In genomic region chr3:136427427-136427826, GRCm38 (mm10) we compare ENCODE assay signal across 24 mouse cellular contexts.
A peak's percentile ranks its signal among the peaks of the same experiment; 100 is the strongest.
DNase-seq lines count a peak whose midpoint lies in the region; ATAC-seq and TF ChIP-seq lines count a peak whose summit lies in the region.
"Had no signal": no experiment of that assay in that cellular context is flagged by ENCODE, and none has a peak within 500 bp of the region (broad histone marks: within the 10 kb centered on the region; RNA-seq: fewer than 3 reads in every experiment).

No protein-coding gene starts in this region.

- WGBS in kidney, adult 2 months, result 42% methylated on average over 2 of the region's 2 CpGs
- whole genome bisulfite sequencing in kidney, embryonic 15.5 days, result 51% methylated on average over 2 of the region's 2 CpGs

- H3K27me3 ChIP-seq in kidney, adult 2 months (replicated peaks; ENCODE audit: control insufficient read depth, insufficient read depth, low read length), result no peaks in the 10 kb centered on the region
- H3K27me3 ChIP-seq in kidney, embryonic 15.5 days, result no peaks in the 10 kb centered on the region
- H3K27me3 ChIP-seq: CH12.LX; embryonic facial prominence, embryonic 12.5 days; embryonic facial prominence, embryonic 15.5 days; heart, embryonic 13.5 days; Patski had no signal

- no peak overlapping the region for H3K4me3 ChIP-seq in kidney, adult 2 months (ENCODE audit: insufficient read depth, low read depth, low read length)
- no peak overlapping the region for H3K4me3 ChIP-seq in kidney, embryonic 15.5 days (replicated peaks)
- H3K4me3 ChIP-seq: embryonic facial prominence, embryonic 12.5 days; embryonic facial prominence, embryonic 15.5 days; heart, adult 2 months; heart, embryonic 10.5 days; heart, embryonic 13.5 days had no signal

- intact Hi-C loops in gastrocnemius, postnatal 36 days (cut with DNase I), result no loop called here

- TF ChIP-seq CTCF in kidney, adult 2 months (conservative IDR thresholded peaks at IDR 0.05; ENCODE audit: insufficient read depth, insufficient read length, low read depth, low read length), result no peak

- ATAC-seq in kidney, embryonic 15.5 days (replicated peaks; ENCODE audit: low FRiP score), result peak; percentile 83
- ATAC-seq: forebrain, embryonic 14.5 days; Patski had no signal

- peak; percentile 58 for DNase-seq in kidney, adult 2 months
- no peak for DNase-seq in kidney, postnatal 10 days
- DNase-seq in kidney, postnatal 14 days, result peak; percentile 34
- no peak for DNase-seq in left cerebral cortex, adult 18-20 months (ENCODE audit: low spot score in 2 of 2)
- no peak for DNase-seq in gastrocnemius, postnatal 36 days
- no peak for DNase-seq in urinary bladder, postnatal 14 days (ENCODE audit: low spot score)
- DNase-seq: adrenal gland, postnatal 10 days; cerebellum, adult 11 months; cerebellum, adult 2 months; cerebellum, adult 9-11 months; cerebellum, postnatal 25 days; gastrocnemius, postnatal 25 days; heart, postnatal 4 days had no signal

- H3K36me3 ChIP-seq in kidney, adult 2 months (ENCODE audit: control insufficient read depth, insufficient read depth, low read length), result no peaks in the 10 kb centered on the region
- no peaks in the 10 kb centered on the region for H3K36me3 ChIP-seq in kidney, embryonic 15.5 days
- H3K36me3 ChIP-seq: embryonic facial prominence, embryonic 12.5 days; embryonic facial prominence, embryonic 15.5 days; G1E; heart, embryonic 10.5 days; heart, embryonic 13.5 days had no signal

- no peak overlapping the region for H3K9ac ChIP-seq in kidney, embryonic 15.5 days
- H3K9ac ChIP-seq: embryonic facial prominence, embryonic 12.5 days; embryonic facial prominence, embryonic 15.5 days; heart, embryonic 13.5 days; hindbrain, embryonic 14.5 days had no signal

- H3K9me3 ChIP-seq in kidney, embryonic 15.5 days (replicated peaks), result no peaks in the 10 kb centered on the region
- H3K9me3 ChIP-seq: embryonic facial prominence, embryonic 12.5 days; embryonic facial prominence, embryonic 15.5 days; G1E; heart, embryonic 10.5 days; heart, embryonic 13.5 days had no signal

- no peak for TF ChIP-seq POLR2A in kidney, adult 2 months (IDR thresholded peaks at IDR 0.05; ENCODE audit: low read depth, low read length)

- H3K27ac ChIP-seq in kidney, adult 2 months (ENCODE audit: insufficient read depth, low read depth, low read length), result peak overlapping the region; percentile 80
- no peak overlapping the region; the same call in 1 of the 2 replicates for H3K27ac ChIP-seq in kidney, embryonic 15.5 days
- H3K27ac ChIP-seq: embryonic facial prominence, embryonic 12.5 days; embryonic facial prominence, embryonic 15.5 days; heart, adult 2 months; heart, embryonic 10.5 days; heart, embryonic 13.5 days; hindbrain, embryonic 14.5 days had no signal

- H3K4me2 ChIP-seq in kidney, embryonic 15.5 days, result no peak overlapping the region
- H3K4me2 ChIP-seq: embryonic facial prominence, embryonic 12.5 days; embryonic facial prominence, embryonic 15.5 days; hindbrain, embryonic 14.5 days had no signal

- peaks cover 7% of the 10 kb centered on the region; the same call in 1 of the 2 replicates for H3K4me1 ChIP-seq in kidney, adult 2 months (ENCODE audit: control insufficient read depth, insufficient read depth, low read length)
- peaks cover 5% of the 10 kb centered on the region; the same call in 1 of the 2 replicates for H3K4me1 ChIP-seq in kidney, embryonic 15.5 days
- H3K4me1 ChIP-seq: embryonic facial prominence, embryonic 12.5 days; embryonic facial prominence, embryonic 15.5 days; heart, embryonic 10.5 days; heart, embryonic 13.5 days had no signal

Comparison
In these comparisons a context has a peak if more than half of its experiments do, and no peak if none do; other contexts are left out.
1. DNase-seq: peak in kidney, adult 2 months (single experiment) and kidney, postnatal 14 days (single experiment); none in kidney, postnatal 10 days (single experiment), left cerebral cortex, adult 18-20 months (0 of 2), gastrocnemius, postnatal 36 days (0 of 2) and urinary bladder, postnatal 14 days (single experiment).